Mouse (Mus musculus): ENCODE measurements around the gene Mapk12. TPM values are rescaled to one million over a fixed set of nuclear protein-coding genes. Genes with fewer than 3 reads are reported as not detected.

Gene Mapk12
- 14.0 and 43.9 TPM in 2 replicates for polyA plus RNA-seq (2012; rRNA removed; ENCODE audit: low replicate concordance)

GRCm38 (mm10) chr15:89140659-89141252 lies at the start of gene Mapk12:
TSS of gene Mapk12 (minus strand) at chr15:89140703.

GRCm38 (mm10) chr15:89180571-89181229 lies 40.2 kb upstream of the Mapk12 start, which contains the start of gene Plxnb2:
TSS of gene Plxnb2 (minus strand) at chr15:89180788.

GRCm38 (mm10) chr15:89149271-89150040 lies 9.0 kb upstream of the Mapk12 start, which contains the start of gene Mapk11:
TSS of gene Mapk11 (minus strand) at chr15:89149628.

GRCm38 (mm10) chr15:89128382-89129350 lies 11.8 kb downstream of the Mapk12 start, which contains the start of gene Hdac10:
TSS of gene Hdac10 (minus strand) at chr15:89128700.

GRCm38 (mm10) chr15:89122649-89123366 lies 17.7 kb downstream of the Mapk12 start, which contains the start of gene Tubgcp6:
TSS of gene Tubgcp6 (minus strand) at chr15:89123112.

GRCm38 (mm10) chr15:89088607-89089247 lies 51.8 kb downstream of the Mapk12 start, which contains the start of gene Selenoo:
TSS of gene Selenoo (plus strand) at chr15:89089084.

Other genes starting within 250 kb of the Mapk12 start
- gene Ttll8, start 186.3 kb downstream of the Mapk12 start, polyA plus RNA-seq (2012; rRNA removed; ENCODE audit: low replicate concordance), result not detected in 2 replicates
- gene Mlc1, start 161.7 kb downstream of the Mapk12 start, polyA plus RNA-seq (2012; rRNA removed; ENCODE audit: low replicate concordance), result 0.39 and 0.61 TPM in 2 replicates
- not detected in 2 replicates for gene Mov10l1, start 157.8 kb downstream of the Mapk12 start, polyA plus RNA-seq (2012; rRNA removed; ENCODE audit: low replicate concordance)
- gene Panx2, start 81.0 kb downstream of the Mapk12 start, polyA plus RNA-seq (2012; rRNA removed; ENCODE audit: low replicate concordance), result 0.33 and 0.56 TPM in 2 replicates
- 45.0 and 62.8 TPM in 2 replicates for gene Trabd, start 65.6 kb downstream of the Mapk12 start, polyA plus RNA-seq (2012; rRNA removed; ENCODE audit: low replicate concordance)
- gene Selenoo, start 51.6 kb downstream of the Mapk12 start, polyA plus RNA-seq (2012; rRNA removed; ENCODE audit: low replicate concordance), result 52.7 and 67.8 TPM in 2 replicates
- 33.0 and 35.5 TPM in 2 replicates for gene Tubgcp6, start 17.6 kb downstream of the Mapk12 start, polyA plus RNA-seq (2012; rRNA removed; ENCODE audit: low replicate concordance)
- 57.4 and 63.6 TPM in 2 replicates for gene Hdac10, start 12.0 kb downstream of the Mapk12 start, polyA plus RNA-seq (2012; rRNA removed; ENCODE audit: low replicate concordance)
- gene Mapk11, start 8.9 kb upstream of the Mapk12 start, polyA plus RNA-seq (2012; rRNA removed; ENCODE audit: low replicate concordance), result 15.6 and 21.0 TPM in 2 replicates
- 106 and 146 TPM in 2 replicates for gene Plxnb2, start 40.1 kb upstream of the Mapk12 start, polyA plus RNA-seq (2012; rRNA removed; ENCODE audit: low replicate concordance)
- 23.7 and 25.8 TPM in 2 replicates for gene Dennd6b, start 55.8 kb upstream of the Mapk12 start, polyA plus RNA-seq (2012; rRNA removed; ENCODE audit: low replicate concordance)
- 133 and 457 TPM in 2 replicates for gene Ppp6r2, start 70.8 kb upstream of the Mapk12 start, polyA plus RNA-seq (2012; rRNA removed; ENCODE audit: low replicate concordance)
- gene Sbf1, start 174.6 kb upstream of the Mapk12 start, polyA plus RNA-seq (2012; rRNA removed; ENCODE audit: low replicate concordance), result 309 and 314 TPM in 2 replicates
- 1.6 and 3.6 TPM in 2 replicates for gene Adm2, start 182.0 kb upstream of the Mapk12 start, polyA plus RNA-seq (2012; rRNA removed; ENCODE audit: low replicate concordance)
- 0.23 and 0.49 TPM in 2 replicates for gene Miox, start 193.7 kb upstream of the Mapk12 start, polyA plus RNA-seq (2012; rRNA removed; ENCODE audit: low replicate concordance)
- 51.5 and 67.3 TPM in 2 replicates for gene Lmf2, start 215.0 kb upstream of the Mapk12 start, polyA plus RNA-seq (2012; rRNA removed; ENCODE audit: low replicate concordance)
- gene Ncaph2, start 215.0 kb upstream of the Mapk12 start, polyA plus RNA-seq (2012; rRNA removed; ENCODE audit: low replicate concordance), result 133 and 153 TPM in 2 replicates
- gene Sco2, start 233.1 kb upstream of the Mapk12 start, polyA plus RNA-seq (2012; rRNA removed; ENCODE audit: low replicate concordance), result 38.4 and 47.4 TPM in 2 replicates
- 1.5 and 10.2 TPM in 2 replicates for gene Tymp, start 236.3 kb upstream of the Mapk12 start, polyA plus RNA-seq (2012; rRNA removed; ENCODE audit: low replicate concordance)
- 5.0 TPM in 2 replicates for gene Odf3b, start 238.6 kb upstream of the Mapk12 start, polyA plus RNA-seq (2012; rRNA removed; ENCODE audit: low replicate concordance)
- 0.02 TPM in 1 of 2 replicates, not detected in the other for gene Klhdc7b, start 244.2 kb upstream of the Mapk12 start, polyA plus RNA-seq (2012; rRNA removed; ENCODE audit: low replicate concordance)

All from mammary gland, adult 2 months (tissue).